Mouse (Mus musculus): Measurements from ENCODE around the gene Col1a2. TPM values are rescaled to one million over a fixed set of nuclear protein-coding genes. Genes with fewer than 3 reads are reported as not detected.

Col1a2 gene
- polyA plus RNA-seq, 1 experiment from 2014 or later = 31.4 TPM

Other genes with a start within 250 kb of the Col1a2 start
- 31.9 and 32.4 TPM in 2 replicates for gene Casd1, start 96.0 kb downstream of the Col1a2 start, polyA plus RNA-seq (2015; fragmentation: Nextera tagmentation; extraction: Ambion mirVana)
- gene Sgce, start 242.4 kb downstream of the Col1a2 start, polyA plus RNA-seq (2015; fragmentation: Nextera tagmentation; extraction: Ambion mirVana) = 51.3 and 56.4 TPM in 2 replicates
- 7.4 and 8.3 TPM in 2 replicates for gene Peg10, start 242.5 kb downstream of the Col1a2 start, polyA plus RNA-seq (2015; fragmentation: Nextera tagmentation; extraction: Ambion mirVana)

Measured in forebrain, embryonic 13.5 days (tissue).